Mouse (Mus musculus): ENCODE data around the gene Ddx1.

GRCm38 (mm10) chr12:13291453-13291852, 42.4 kb upstream of the Ddx1 start:
- TF ChIP-seq CTCF (IDR thresholded peaks at IDR 0.05; ENCODE audit: insufficient read depth, low read length) (no peak), POLR2A (IDR thresholded peaks at IDR 0.05; ENCODE audit: borderline replicate concordance, extremely low read depth, low read depth, low read length) (no peak)

Measured in lung, adult 2 months (tissue).